Mouse (Mus musculus): ENCODE measurements around the gene Ccm2l. TPM values are rescaled to one million over a fixed set of nuclear protein-coding genes. Genes with fewer than 3 reads are reported as not detected.

Gene Ccm2l
- polyA plus RNA-seq, 1 experiment from 2014 or later: 0.77 TPM

- Histone ChIP-seq H3K4me1 (ENCODE audit: control insufficient read depth, insufficient read depth, low read length) (no peaks in the 10 kb centered on the region), H3K9me3 (replicated peaks; ENCODE audit: control insufficient read depth, low read length) (no peaks in the 10 kb centered on the region), H3K36me3 (ENCODE audit: control insufficient read depth, insufficient read depth, low read length) (no peaks in the 10 kb centered on the region), H3K4me2 (ENCODE audit: low read length) (no peak overlapping the region), H3K4me3 (ENCODE audit: low read depth, low read length) (no peak overlapping the region), H3K9ac (ENCODE audit: low read length) (no peak overlapping the region), H3K27ac (ENCODE audit: low read depth, low read length) (no peak overlapping the region), H3K27me3 (replicated peaks; ENCODE audit: control insufficient read depth, insufficient read depth, low read length) (no peaks in the 10 kb centered on the region)
- ATAC-seq: no peak
- DNase-seq (ENCODE audit: low spot score): no peak
- 81% methylated on average over 6 of the region's 6 CpGs for WGBS
Observed at GRCm38 (mm10) chr2:153081866-153082265, 16.1 kb downstream of the Ccm2l start.

GRCm38 (mm10) chr2:153083275-153083674 is 17.5 kb downstream of the Ccm2l start:
- 83% methylated on average over 8 of the region's 8 CpGs for WGBS
- DNase-seq (ENCODE audit: low spot score) (no peak), ATAC-seq (no peak)
- Histone ChIP-seq H3K9me3 (replicated peaks; ENCODE audit: control insufficient read depth, low read length) (no peaks in the 10 kb centered on the region), H3K9ac (ENCODE audit: low read length) (no peak overlapping the region), H3K4me1 (ENCODE audit: control insufficient read depth, insufficient read depth, low read length) (no peaks in the 10 kb centered on the region), H3K27ac (ENCODE audit: low read depth, low read length) (no peak overlapping the region), H3K27me3 (replicated peaks; ENCODE audit: control insufficient read depth, insufficient read depth, low read length) (no peaks in the 10 kb centered on the region), H3K36me3 (ENCODE audit: control insufficient read depth, insufficient read depth, low read length) (no peaks in the 10 kb centered on the region), H3K4me3 (ENCODE audit: low read depth, low read length) (no peak overlapping the region), H3K4me2 (ENCODE audit: low read length) (no peak overlapping the region)

GRCm38 (mm10) chr2:153083824-153084223 is 18.1 kb downstream of the Ccm2l start:
- Histone ChIP-seq H3K4me3 (ENCODE audit: low read depth, low read length) (no peak overlapping the region), H3K4me1 (ENCODE audit: control insufficient read depth, insufficient read depth, low read length) (no peaks in the 10 kb centered on the region), H3K27me3 (replicated peaks; ENCODE audit: control insufficient read depth, insufficient read depth, low read length) (no peaks in the 10 kb centered on the region), H3K9me3 (replicated peaks; ENCODE audit: control insufficient read depth, low read length) (no peaks in the 10 kb centered on the region), H3K9ac (ENCODE audit: low read length) (no peak overlapping the region), H3K4me2 (ENCODE audit: low read length) (no peak overlapping the region), H3K27ac (ENCODE audit: low read depth, low read length) (no peak overlapping the region), H3K36me3 (ENCODE audit: control insufficient read depth, insufficient read depth, low read length) (no peaks in the 10 kb centered on the region)
- ATAC-seq: no peak
- 93% methylated on average over 4 of the region's 4 CpGs for WGBS
- DNase-seq (ENCODE audit: low spot score): no peak

- Histone ChIP-seq H3K36me3 (ENCODE audit: control insufficient read depth, insufficient read depth, low read length) (no peaks in the 10 kb centered on the region), H3K27ac (ENCODE audit: low read depth, low read length) (no peak overlapping the region), H3K4me3 (ENCODE audit: low read depth, low read length) (no peak overlapping the region), H3K9ac (ENCODE audit: low read length) (no peak overlapping the region), H3K4me1 (ENCODE audit: control insufficient read depth, insufficient read depth, low read length) (no peaks in the 10 kb centered on the region), H3K27me3 (replicated peaks; ENCODE audit: control insufficient read depth, insufficient read depth, low read length) (no peaks in the 10 kb centered on the region), H3K9me3 (replicated peaks; ENCODE audit: control insufficient read depth, low read length) (no peaks in the 10 kb centered on the region), H3K4me2 (ENCODE audit: low read length) (no peak overlapping the region)
- DNase-seq (ENCODE audit: low spot score) (no peak), ATAC-seq (no peak)
- WGBS: 60% methylated on average over 7 of the region's 7 CpGs
Observed at GRCm38 (mm10) chr2:153084261-153084976, 18.7 kb downstream of the Ccm2l start.

GRCm38 (mm10) chr2:153085556-153085955 is 19.8 kb downstream of the Ccm2l start:
- H3K27me3 ChIP-seq (replicated peaks; ENCODE audit: control insufficient read depth, insufficient read depth, low read length): no peaks in the 10 kb centered on the region
- H3K27ac ChIP-seq (ENCODE audit: low read depth, low read length): no peak overlapping the region
- no peak overlapping the region for H3K9ac ChIP-seq (ENCODE audit: low read length)
- ATAC-seq (no peak), DNase-seq (ENCODE audit: low spot score) (no peak)
- no peak overlapping the region for H3K4me2 ChIP-seq (ENCODE audit: low read length)
- H3K9me3 ChIP-seq (replicated peaks; ENCODE audit: control insufficient read depth, low read length): no peaks in the 10 kb centered on the region
- WGBS: 90% methylated on average over 6 of the region's 6 CpGs
- no peak overlapping the region for H3K4me3 ChIP-seq (ENCODE audit: low read depth, low read length)
- no peaks in the 10 kb centered on the region for H3K4me1 ChIP-seq (ENCODE audit: control insufficient read depth, insufficient read depth, low read length)
- no peaks in the 10 kb centered on the region for H3K36me3 ChIP-seq (ENCODE audit: control insufficient read depth, insufficient read depth, low read length)

GRCm38 (mm10) chr2:153086166-153086565 is 20.4 kb downstream of the Ccm2l start:
- DNase-seq (ENCODE audit: low spot score) (no peak), ATAC-seq (no peak)
- no peak overlapping the region for H3K27ac ChIP-seq (ENCODE audit: low read depth, low read length)
- H3K4me2 ChIP-seq (ENCODE audit: low read length): no peak overlapping the region
- WGBS: 85% methylated on average over 4 of the region's 4 CpGs
- no peaks in the 10 kb centered on the region for H3K4me1 ChIP-seq (ENCODE audit: control insufficient read depth, insufficient read depth, low read length)
- no peaks in the 10 kb centered on the region for H3K9me3 ChIP-seq (replicated peaks; ENCODE audit: control insufficient read depth, low read length)
- H3K9ac ChIP-seq (ENCODE audit: low read length): no peak overlapping the region
- no peaks in the 10 kb centered on the region for H3K27me3 ChIP-seq (replicated peaks; ENCODE audit: control insufficient read depth, insufficient read depth, low read length)
- H3K36me3 ChIP-seq (ENCODE audit: control insufficient read depth, insufficient read depth, low read length): no peaks in the 10 kb centered on the region
- no peak overlapping the region for H3K4me3 ChIP-seq (ENCODE audit: low read depth, low read length)

- Histone ChIP-seq H3K9me3 (replicated peaks; ENCODE audit: control insufficient read depth, low read length) (no peaks in the 10 kb centered on the region), H3K36me3 (ENCODE audit: control insufficient read depth, insufficient read depth, low read length) (no peaks in the 10 kb centered on the region)
Observed at GRCm38 (mm10) chr2:153087091-153087490, 21.3 kb downstream of the Ccm2l start.

GRCm38 (mm10) chr2:153089316-153089715 is 23.6 kb downstream of the Ccm2l start:
- Histone ChIP-seq H3K4me2 (ENCODE audit: low read length) (no peak overlapping the region), H3K27me3 (replicated peaks; ENCODE audit: control insufficient read depth, insufficient read depth, low read length) (no peaks in the 10 kb centered on the region), H3K4me1 (ENCODE audit: control insufficient read depth, insufficient read depth, low read length) (no peaks in the 10 kb centered on the region), H3K9ac (ENCODE audit: low read length) (no peak overlapping the region), H3K9me3 (replicated peaks; ENCODE audit: control insufficient read depth, low read length) (no peaks in the 10 kb centered on the region), H3K36me3 (ENCODE audit: control insufficient read depth, insufficient read depth, low read length) (no peaks in the 10 kb centered on the region), H3K27ac (ENCODE audit: low read depth, low read length) (no peak overlapping the region), H3K4me3 (ENCODE audit: low read depth, low read length) (no peak overlapping the region)
- no peak for DNase-seq (ENCODE audit: low spot score)
- 67% methylated on average over 2 of the region's 2 CpGs for WGBS
- no peak for ATAC-seq

More at GRCm38 (mm10) chr2:153087091-153087490, 21.3 kb downstream of the Ccm2l start:
- ATAC-seq (no peak), DNase-seq (ENCODE audit: low spot score) (no peak)
- H3K27ac ChIP-seq (ENCODE audit: low read depth, low read length): no peak overlapping the region
- H3K4me3 ChIP-seq (ENCODE audit: low read depth, low read length): no peak overlapping the region
- no peaks in the 10 kb centered on the region for H3K27me3 ChIP-seq (replicated peaks; ENCODE audit: control insufficient read depth, insufficient read depth, low read length)
- no peak overlapping the region for H3K9ac ChIP-seq (ENCODE audit: low read length)
- 88% methylated on average over 10 of the region's 10 CpGs for WGBS
- no peak overlapping the region for H3K4me2 ChIP-seq (ENCODE audit: low read length)
- H3K4me1 ChIP-seq (ENCODE audit: control insufficient read depth, insufficient read depth, low read length): no peaks in the 10 kb centered on the region

- Histone ChIP-seq H3K27ac (ENCODE audit: low read depth, low read length) (no peak overlapping the region), H3K9ac (ENCODE audit: low read length) (no peak overlapping the region), H3K27me3 (replicated peaks; ENCODE audit: control insufficient read depth, insufficient read depth, low read length) (no peaks in the 10 kb centered on the region), H3K36me3 (ENCODE audit: control insufficient read depth, insufficient read depth, low read length) (no peaks in the 10 kb centered on the region), H3K4me1 (ENCODE audit: control insufficient read depth, insufficient read depth, low read length) (no peaks in the 10 kb centered on the region), H3K4me2 (ENCODE audit: low read length) (no peak overlapping the region), H3K4me3 (ENCODE audit: low read depth, low read length) (no peak overlapping the region), H3K9me3 (replicated peaks; ENCODE audit: control insufficient read depth, low read length) (no peaks in the 10 kb centered on the region)
- ATAC-seq: no peak
- 45% methylated on average over 10 of the region's 10 CpGs for WGBS
- no peak for DNase-seq (ENCODE audit: low spot score)
Observed at GRCm38 (mm10) chr2:153090551-153091165, 24.9 kb downstream of the Ccm2l start.

All from forebrain, embryonic 14.5 days (tissue).